Mouse (Mus musculus) lung, postnatal 0 days (tissue): ENCODE measurements around the gene Gtse1.

Source experiments
- CTCF ChIP-seq: IDR thresholded peaks from 2 replicates; pipeline ENCODE4 v1.5.1; 2016; ENCODE audit warnings: antibody characterized with exemption, mild to moderate bottlenecking
- EP300 ChIP-seq: IDR thresholded peaks from 2 replicates; pipeline ENCODE4 v1.6.1; 2016; ENCODE audit warnings: antibody characterized with exemption, mild to moderate bottlenecking, control low read depth

DNA sequence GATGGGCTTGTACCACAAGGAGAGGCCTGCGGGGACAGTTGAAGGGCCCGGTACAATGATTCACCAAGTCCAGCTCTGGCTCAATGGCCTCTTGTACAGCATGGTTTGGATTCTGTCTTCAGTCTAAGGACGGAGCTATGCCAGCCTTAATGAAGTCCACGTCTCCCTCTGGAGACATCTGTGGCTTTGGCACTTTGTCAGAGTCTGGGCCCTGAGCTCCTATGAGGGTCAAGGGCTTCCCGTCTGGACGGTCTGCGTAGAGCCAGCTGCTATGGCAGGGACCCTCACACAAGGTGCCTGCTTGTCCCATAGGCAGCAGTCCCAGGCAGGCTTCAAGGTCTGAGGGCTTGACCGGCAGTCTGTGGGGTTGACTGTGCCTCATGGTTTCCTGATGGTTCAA is 40.8 kb downstream of the Gtse1 start:
- TF ChIP-seq CTCF (no peak), EP300 (no peak)
